Mouse (Mus musculus): ENCODE measurements around the gene Vmn1r149.
"Not testable (repeated sequence)": the region's sequence is repeated elsewhere in the genome, so short reads cannot be mapped to it uniquely, and the experiment has no call there.

The Vmn1r149 gene

GRCm38 (mm10) chr7:22438129-22438528 lies at the start of gene Vmn1r149:
Gene Vmn1r149 (minus strand): TSS chr7:22438229.
- not testable (repeated sequence) for DNase-seq (ENCODE audit: low spot score in 2 of 2)

DNA sequence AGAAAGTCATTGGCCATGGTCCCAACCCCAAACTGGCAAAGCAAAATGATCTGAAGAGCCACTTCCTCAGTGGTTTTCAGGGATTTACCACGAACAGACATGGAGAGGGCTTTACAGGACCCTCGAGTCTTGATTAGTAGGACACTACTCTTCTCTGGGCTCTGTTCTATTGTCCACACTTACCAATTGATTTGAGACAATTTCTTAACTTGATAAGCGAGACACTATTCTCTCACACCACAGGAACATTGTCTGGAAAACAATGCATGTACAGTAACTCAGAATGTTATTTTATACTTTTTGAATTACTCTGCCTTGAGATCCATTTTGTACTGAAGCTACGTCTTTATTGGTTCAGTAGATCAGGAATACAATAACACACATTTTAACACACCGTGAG lies 25.9 kb upstream of the Vmn1r149 start, which contains the start of gene Gm10665:
Gene Gm10665 (minus strand): TSS at position 101 of the 400 bp plus-strand sequence.
- DNase-seq (ENCODE audit: low spot score in 2 of 2) = not testable (repeated sequence)

- DNase-seq (ENCODE audit: low spot score in 2 of 2) = not testable (repeated sequence)
Observed at GRCm38 (mm10) chr7:22413283-22413682, 24.7 kb downstream of the Vmn1r149 start, which contains the start of gene Vmn1r148. Gene Vmn1r148 (plus strand): TSS chr7:22413583.

All from right cerebral cortex, postnatal 10 days (tissue).